Mouse (Mus musculus) gastrocnemius, adult 8-10 months (tissue): ENCODE measurements around the gene Rps15. TPM values are rescaled to one million over a fixed set of nuclear protein-coding genes. Genes with fewer than 3 reads are reported as not detected.
"Not testable (repeated sequence)": the region's sequence is repeated elsewhere in the genome, so short reads cannot be mapped to it uniquely, and the experiment has no call there.

ENCODE experiments used
- DNase-seq, 2 experiments: peaks; one replicate each; pipeline ENCODE4 v3.0.0; 2022; ENCODE audit warnings: low spot score in 2 of 2
- total RNA-seq, 4 experiments: library from RNA; stranded (reverse); gene quantifications; 2 replicates each; pipeline ENCODE4 v1.2.4; 2022

Gene Rps15
- 100 to 1,000 TPM; 626 to 776 (median 688) TPM for total RNA-seq

DNA sequence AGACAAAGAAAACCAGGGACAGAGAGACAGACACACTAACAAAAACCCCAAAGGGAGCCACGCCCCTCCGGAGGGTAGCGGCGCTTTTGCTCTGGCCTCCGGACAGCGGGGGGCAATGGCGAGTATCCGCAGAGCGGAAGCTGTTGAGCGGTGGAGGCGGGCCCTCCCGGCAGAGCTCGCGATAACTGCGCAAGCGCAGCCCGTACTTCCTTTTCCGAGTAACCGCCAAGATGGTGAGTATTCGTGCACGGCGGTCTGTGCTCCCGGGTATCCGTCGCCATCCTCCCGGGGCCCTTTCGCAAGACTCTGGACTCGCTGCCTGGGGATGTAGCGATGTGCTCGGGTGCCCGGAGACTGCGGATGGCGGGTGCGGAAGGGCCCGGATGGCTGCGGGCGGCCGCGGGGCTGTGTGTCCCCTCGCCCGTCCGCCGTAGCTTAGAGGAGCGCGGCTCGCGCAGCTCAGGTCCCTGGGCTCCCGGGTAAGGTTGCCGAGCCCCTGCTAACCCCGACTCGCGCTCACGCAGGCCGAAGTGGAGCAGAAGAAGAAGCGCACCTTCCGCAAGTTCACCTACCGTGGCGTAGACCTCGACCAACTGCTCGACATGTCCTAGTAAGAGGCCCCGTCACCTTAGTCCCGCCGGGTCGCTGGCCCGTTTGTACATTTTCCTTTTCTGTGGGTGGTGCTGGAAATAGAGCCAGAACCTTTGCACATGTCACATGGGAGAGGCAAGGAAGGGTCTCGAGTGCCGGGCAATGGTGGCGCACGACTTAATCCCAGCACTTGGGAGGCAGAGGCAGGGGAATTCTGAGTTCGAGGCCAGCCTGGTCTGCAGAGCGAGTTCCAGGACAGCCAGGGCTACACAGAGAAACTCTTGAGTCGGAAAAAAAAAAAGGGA, at the start of gene Rps15:
Gene Rps15, plus strand, starts transcription at position 203 of the 896 bp plus-strand sequence.
- peak; percentile 82 to 91 for DNase-seq

DNA sequence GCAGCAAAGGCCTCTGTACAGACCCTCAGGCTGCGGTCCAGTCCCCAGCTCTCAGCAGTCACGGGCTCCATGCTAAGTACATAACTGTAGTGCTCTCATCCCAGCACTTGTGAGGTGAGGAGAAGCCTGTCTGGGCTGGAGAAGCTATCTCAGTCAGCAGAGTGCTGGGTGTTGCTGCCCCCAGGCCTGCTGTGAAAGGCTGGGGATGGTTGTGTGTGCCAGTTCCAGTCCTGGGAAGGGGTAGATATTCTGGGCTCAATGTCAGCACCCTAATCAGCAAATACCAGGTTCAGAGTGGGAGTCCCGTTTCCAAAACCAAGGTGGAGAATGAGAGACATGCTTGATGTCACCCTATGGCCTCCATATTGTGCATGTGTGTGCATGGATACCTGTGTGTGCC, 49.6 kb upstream of the Rps15 start:
- no peak for DNase-seq

GRCm38 (mm10) chr10:80244791-80245399, 47.4 kb upstream of the Rps15 start:
- no peak for DNase-seq

DNA sequence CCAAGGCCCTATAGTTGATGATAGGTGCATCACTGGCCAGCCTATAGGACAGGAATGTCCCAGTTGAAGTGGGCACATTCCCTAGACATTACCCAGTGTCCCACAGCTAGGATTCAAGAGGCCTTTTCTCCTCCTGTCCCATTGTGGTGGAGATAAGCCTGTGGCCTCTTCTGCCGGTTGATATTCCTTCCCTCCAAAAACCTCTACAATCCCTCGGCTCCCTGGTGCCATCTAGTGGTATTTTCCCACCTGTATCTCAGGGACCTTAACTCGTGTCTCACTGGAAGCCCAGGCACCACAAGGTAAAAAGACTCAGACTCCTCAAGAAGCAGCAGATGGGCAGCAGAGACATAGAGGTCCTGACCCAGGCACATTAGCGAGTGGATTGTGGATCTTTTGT, 46.7 kb upstream of the Rps15 start:
- DNase-seq: peak; percentile 53 to 66

GRCm38 (mm10) chr10:80247849-80248248, 44.4 kb upstream of the Rps15 start:
- DNase-seq: no peak

GRCm38 (mm10) chr10:80248437-80248836, 43.8 kb upstream of the Rps15 start:
- not testable (repeated sequence) for DNase-seq

GRCm38 (mm10) chr10:80248971-80249640, 43.1 kb upstream of the Rps15 start, which contains the start of gene Ndufs7:
Ndufs7 (plus strand) TSS chr10:80249121.
- DNase-seq: peak; percentile 87 to 90

- no peak for DNase-seq
These were observed 42.2 kb upstream of the Rps15 start for GRCm38 (mm10) chr10:80250059-80250458.

DNA sequence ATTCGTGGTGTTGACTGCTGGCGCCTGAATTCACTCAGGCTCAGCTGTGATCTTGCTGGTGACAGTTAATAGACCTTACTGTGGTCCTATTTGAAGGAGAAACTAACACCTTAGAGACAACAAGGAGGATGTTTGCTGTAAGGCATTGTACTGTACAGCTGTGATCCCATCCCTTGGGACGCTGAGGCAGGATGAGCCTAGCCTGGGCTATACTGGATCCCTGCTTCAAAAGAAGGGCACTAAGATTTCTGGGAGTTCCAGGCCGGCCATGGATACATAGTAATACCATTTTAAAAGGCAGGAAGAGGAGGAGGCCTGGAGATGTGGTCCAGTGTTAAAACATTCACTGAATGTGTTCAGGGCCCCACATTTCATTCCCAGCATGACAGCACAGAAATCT, 41.7 kb upstream of the Rps15 start:
- no peak for DNase-seq

GRCm38 (mm10) chr10:80252011-80252410, 40.2 kb upstream of the Rps15 start:
- DNase-seq: no peak

DNA sequence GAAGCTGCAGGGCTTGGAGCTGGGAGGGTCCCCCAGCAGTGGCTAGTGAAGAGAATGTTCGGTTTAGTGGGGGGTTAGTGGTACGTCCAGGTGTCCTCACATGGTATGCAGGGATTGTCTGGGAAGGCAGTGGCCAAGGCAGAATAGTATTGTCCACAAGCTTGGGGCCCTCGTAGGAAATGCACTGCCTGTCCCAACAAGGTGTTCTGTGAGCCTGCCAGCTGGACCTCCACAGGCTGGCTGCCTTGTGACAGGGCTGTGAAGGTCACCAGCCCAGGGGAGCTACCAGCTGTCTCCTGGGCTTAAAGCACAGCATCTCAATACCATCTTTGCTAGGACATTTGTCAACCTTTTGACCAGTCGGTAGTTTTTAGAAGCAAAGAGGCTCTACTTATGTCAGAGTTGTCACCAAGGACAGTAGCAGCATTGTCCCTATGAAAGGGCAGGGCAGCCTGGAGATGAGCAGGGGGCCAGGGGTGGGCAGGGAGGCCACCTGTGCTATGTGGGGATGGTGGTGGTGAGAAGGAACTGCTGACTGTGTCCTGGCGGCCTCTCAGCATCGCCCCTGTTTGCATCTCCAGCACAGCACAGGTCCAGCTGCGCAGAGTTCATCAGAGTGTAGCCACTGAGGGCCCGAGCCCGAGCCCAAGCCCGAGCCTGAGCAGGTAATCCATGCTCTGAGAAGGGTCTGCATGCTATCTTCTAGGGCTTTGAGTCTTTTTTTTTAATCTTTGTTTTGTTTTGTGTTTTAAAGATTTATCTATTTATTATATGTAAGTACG, 39.6 kb upstream of the Rps15 start:
- peak in 1 of 2 experiments; percentile 51 for DNase-seq

- no peak for DNase-seq
These were observed 38.7 kb upstream of the Rps15 start for GRCm38 (mm10) chr10:80253551-80253950.

DNA sequence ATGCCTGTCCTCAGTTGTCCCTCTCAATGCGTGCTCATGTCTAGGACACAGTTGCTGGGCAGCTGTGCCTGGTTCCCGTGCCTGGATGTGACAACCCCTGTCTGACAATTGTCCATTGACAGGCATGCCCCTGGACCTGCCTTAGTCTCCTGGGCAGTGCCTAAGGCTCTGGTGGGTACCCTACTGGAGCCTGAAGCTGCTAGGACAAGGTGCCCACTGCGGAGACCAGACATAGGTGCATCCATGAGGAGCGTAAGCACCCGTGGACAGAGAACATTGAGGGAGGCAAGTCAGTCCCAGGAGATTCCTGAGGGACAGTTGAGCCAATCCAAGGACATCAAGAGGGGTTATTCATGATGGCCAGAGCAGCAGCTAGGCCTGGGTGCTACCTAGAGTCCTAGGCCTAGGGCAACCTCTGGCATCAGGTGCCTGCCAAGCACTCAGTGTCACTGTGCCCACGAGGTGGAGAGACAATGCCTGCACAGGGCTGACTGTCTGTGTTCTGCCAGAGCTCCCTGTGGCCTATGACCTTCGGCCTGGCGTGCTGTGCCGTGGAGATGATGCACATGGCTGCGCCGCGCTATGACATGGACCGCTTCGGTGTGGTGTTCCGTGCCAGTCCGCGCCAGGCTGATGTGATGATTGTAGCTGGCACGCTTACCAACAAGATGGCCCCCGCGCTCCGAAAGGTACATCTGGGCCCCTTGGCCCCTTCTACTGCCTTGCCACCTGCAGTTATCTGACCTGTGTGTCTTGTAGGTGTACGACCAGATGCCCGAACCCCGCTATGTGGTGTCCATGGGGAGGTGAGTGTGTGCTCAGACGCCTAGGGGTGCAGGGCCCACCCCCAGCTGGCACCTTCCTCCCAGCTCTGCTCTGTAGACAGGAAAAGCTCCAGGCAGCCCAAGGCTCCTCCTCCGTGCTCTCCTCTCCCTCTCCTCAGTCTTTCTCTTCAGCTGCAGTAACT, 37.6 kb upstream of the Rps15 start:
- DNase-seq: no peak

DNA sequence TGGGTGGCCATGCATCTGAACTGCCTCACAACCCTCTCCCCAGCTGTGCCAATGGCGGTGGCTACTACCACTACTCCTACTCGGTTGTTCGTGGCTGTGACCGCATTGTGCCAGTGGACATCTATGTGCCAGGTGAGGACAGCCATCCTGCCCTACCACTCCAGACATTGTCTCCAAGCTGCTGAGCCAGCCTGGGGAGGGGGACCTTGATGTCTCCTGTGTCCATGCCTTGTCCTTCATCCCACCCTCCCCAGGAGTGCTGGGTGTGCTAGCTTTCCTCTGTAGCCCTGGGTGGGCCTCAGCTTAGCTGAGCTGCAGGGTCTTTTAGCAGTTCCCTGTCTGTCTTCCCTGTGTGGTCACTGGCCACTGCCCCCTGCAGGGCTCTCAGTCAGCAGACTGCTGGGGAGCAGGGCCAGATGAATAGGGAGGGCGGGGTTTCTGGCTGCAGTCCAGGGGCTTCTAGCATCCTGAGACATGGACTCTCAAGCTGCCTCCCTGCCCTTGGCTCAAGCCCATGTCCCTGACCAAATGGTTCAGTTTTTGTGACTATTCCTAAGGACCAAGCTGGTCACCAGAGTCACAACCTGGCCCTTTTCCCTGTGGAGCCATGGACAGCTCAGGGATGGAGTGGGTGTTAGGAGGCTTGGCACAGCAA, 36.2 kb upstream of the Rps15 start:
- no peak for DNase-seq

DNA sequence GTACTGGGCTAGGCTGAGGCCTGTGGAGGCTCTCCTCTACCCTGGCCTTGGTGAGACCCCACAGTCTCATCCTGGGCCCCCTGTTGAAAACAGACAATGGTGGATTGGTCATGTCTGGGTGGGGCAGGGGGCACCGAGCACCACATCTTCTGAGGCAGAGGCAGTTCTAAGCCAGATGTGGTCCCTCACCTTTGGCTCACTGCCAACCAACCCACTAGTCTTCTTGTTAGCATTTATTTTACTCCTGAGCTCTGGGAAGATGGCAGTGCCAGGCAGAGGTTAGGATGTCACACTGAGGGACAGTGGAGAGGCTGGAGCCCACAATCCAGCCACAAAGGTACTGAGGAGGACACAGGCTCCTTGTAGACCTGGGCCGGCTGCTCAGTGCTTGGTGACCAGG, 34.3 kb upstream of the Rps15 start:
- DNase-seq: no peak

GRCm38 (mm10) chr10:80258752-80259462, 33.3 kb upstream of the Rps15 start:
- DNase-seq: no peak

GRCm38 (mm10) chr10:80259463-80259805, 32.8 kb upstream of the Rps15 start:
- no peak for DNase-seq

GRCm38 (mm10) chr10:80259861-80260641, 32.2 kb upstream of the Rps15 start:
- peak; percentile 42 to 62 for DNase-seq
